Mouse (Mus musculus) mammary gland, adult 2 months (tissue): Measurements from ENCODE around the gene Stk16. TPM values are rescaled to one million over a fixed set of nuclear protein-coding genes. Genes with fewer than 3 reads are reported as not detected.

Source experiments
- polyA plus RNA-seq: library from polyadenylated mRNA; depleted of rRNA; stranded (reverse); fragments of >200 nt; gene quantifications from 2 replicates; pipeline ENCODE4 v1.2.3, GENCODE M21; 2012; ENCODE audit warnings: low replicate concordance; rRNA removed

Stk16 gene
- polyA plus RNA-seq = 187 and 188 TPM in 2 replicates

GRCm38 (mm10) chr1:75210136-75211087 is at the start of gene Stk16, which contains the start of gene Glb1l:
Stk16 (plus strand) TSS chr1:75210838.
Glb1l (minus strand) TSS chr1:75210813.

GRCm38 (mm10) chr1:75168472-75169464 is 41.9 kb upstream of the Stk16 start, which contains the start of gene Zfand2b:
Zfand2b (plus strand) TSS chr1:75168646.

GRCm38 (mm10) chr1:75180105-75180590 is 30.5 kb upstream of the Stk16 start, which contains the start of gene Abcb6:
Abcb6 (minus strand) TSS chr1:75180392.

GRCm38 (mm10) chr1:75191622-75192402 is 18.8 kb upstream of the Stk16 start, which contains the start of the genes Ankzf1 and Atg9a:
Ankzf1 (plus strand) TSS chr1:75192151.
Atg9a (minus strand) TSS chr1:75192196.

GRCm38 (mm10) chr1:75219531-75219930 is 8.9 kb downstream of the Stk16 start, which contains the start of gene Tuba4a:
Tuba4a (minus strand) TSS chr1:75219865.

GRCm38 (mm10) chr1:75231664-75232152 is 21.1 kb downstream of the Stk16 start, which contains the start of gene A630095N17Rik:
A630095N17Rik (minus strand) TSS chr1:75232102.

GRCm38 (mm10) chr1:75236117-75237050 is 25.7 kb downstream of the Stk16 start, which contains the start of gene Dnajb2:
Dnajb2 (plus strand) TSS chr1:75236406.

GRCm38 (mm10) chr1:75264091-75264880 is 53.6 kb downstream of the Stk16 start, which contains the start of gene Ptprn:
Ptprn (minus strand) TSS chr1:75264502.

Other genes with a start within 250 kb of the Stk16 start
- 2.6 and 5.6 TPM in 2 replicates for gene Nhej1, start 85.6 kb upstream of the Stk16 start, polyA plus RNA-seq
- gene Slc23a3, start 76.9 kb upstream of the Stk16 start, polyA plus RNA-seq = 0.76 and 0.80 TPM in 2 replicates
- gene Cnppd1, start 68.1 kb upstream of the Stk16 start, polyA plus RNA-seq = 66.5 and 70.1 TPM in 2 replicates
- 139 and 161 TPM in 2 replicates for gene Retreg2, start 68.1 kb upstream of the Stk16 start, polyA plus RNA-seq
- 73.7 and 75.2 TPM in 2 replicates for gene Zfand2b, start 42.2 kb upstream of the Stk16 start, polyA plus RNA-seq
- 19.2 and 31.3 TPM in 2 replicates for gene Abcb6, start 30.4 kb upstream of the Stk16 start, polyA plus RNA-seq
- gene Ankzf1, start 18.7 kb upstream of the Stk16 start, polyA plus RNA-seq = 13.9 and 17.8 TPM in 2 replicates
- 70.2 and 110 TPM in 2 replicates for gene Atg9a, start 18.6 kb upstream of the Stk16 start, polyA plus RNA-seq
- gene Glb1l, start within 50 bp of the Stk16 start, polyA plus RNA-seq = 9.4 and 18.5 TPM in 2 replicates
- 75.9 and 184 TPM in 2 replicates for gene Tuba4a, start 9.0 kb downstream of the Stk16 start, polyA plus RNA-seq
- gene A630095N17Rik, start 21.3 kb downstream of the Stk16 start, polyA plus RNA-seq = not detected in 2 replicates
- gene Dnajb2, start 25.6 kb downstream of the Stk16 start, polyA plus RNA-seq = 50.7 and 52.0 TPM in 2 replicates
- gene Ptprn, start 53.7 kb downstream of the Stk16 start, polyA plus RNA-seq = 0.11 and 0.19 TPM in 2 replicates
- gene Resp18, start 67.6 kb downstream of the Stk16 start, polyA plus RNA-seq = not detected in 2 replicates
- 167 and 178 TPM in 2 replicates for gene Dnpep, start 107.2 kb downstream of the Stk16 start, polyA plus RNA-seq
- 24.9 and 299 TPM in 2 replicates for gene Des, start 149.5 kb downstream of the Stk16 start, polyA plus RNA-seq
- 28.4 and 38.3 TPM in 2 replicates for gene Speg, start 164.5 kb downstream of the Stk16 start, polyA plus RNA-seq
- 137 and 159 TPM in 2 replicates for gene Gmppa, start 225.1 kb downstream of the Stk16 start, polyA plus RNA-seq
- 0.08 TPM in 1 of 2 replicates, not detected in the other for gene Asic4, start 239.6 kb downstream of the Stk16 start, polyA plus RNA-seq